Mouse (Mus musculus): ENCODE measurements around the gene Sycp2. TPM values are rescaled to one million over a fixed set of nuclear protein-coding genes. Genes with fewer than 3 reads are reported as not detected.

Sycp2 gene
- 0.23 TPM for polyA plus RNA-seq (2014; fragmentation: Illumina TruSeq; extraction: RNeasy Lipid Tissue Mini Kit (QIAGEN cat#74804); ENCODE audit: low read depth, low replicate concordance)

GRCm38 (mm10) chr2:178407053-178407815, at the start of gene Sycp2:
Sycp2 (minus strand) TSS chr2:178407685.

GRCm38 (mm10) chr2:178430231-178430630, 22.7 kb upstream of the Sycp2 start, which contains the start of gene Cdh26:
Cdh26 (plus strand) TSS chr2:178430531.

GRCm38 (mm10) chr2:178414261-178415149, 7.0 kb upstream of the Sycp2 start, which contains the start of the genes Ppp1r3d and Fam217b:
Ppp1r3d (minus strand) TSS chr2:178414472.
Fam217b (plus strand) TSS chr2:178414524.

Other genes with a start within 250 kb of the Sycp2 start
- gene Ppp1r3d, start 6.8 kb upstream of the Sycp2 start, polyA plus RNA-seq (2014; fragmentation: Illumina TruSeq; extraction: RNeasy Lipid Tissue Mini Kit (QIAGEN cat#74804); ENCODE audit: low read depth, low replicate concordance), result 5.1 TPM
- gene Fam217b, start 6.8 kb upstream of the Sycp2 start, polyA plus RNA-seq (2014; fragmentation: Illumina TruSeq; extraction: RNeasy Lipid Tissue Mini Kit (QIAGEN cat#74804); ENCODE audit: low read depth, low replicate concordance), result 5.3 TPM
- gene Cdh26, start 22.8 kb upstream of the Sycp2 start, polyA plus RNA-seq (2014; fragmentation: Illumina TruSeq; extraction: RNeasy Lipid Tissue Mini Kit (QIAGEN cat#74804); ENCODE audit: low read depth, low replicate concordance), result not detected